Mouse (Mus musculus): ENCODE measurements around the gene Celf2.

DNA sequence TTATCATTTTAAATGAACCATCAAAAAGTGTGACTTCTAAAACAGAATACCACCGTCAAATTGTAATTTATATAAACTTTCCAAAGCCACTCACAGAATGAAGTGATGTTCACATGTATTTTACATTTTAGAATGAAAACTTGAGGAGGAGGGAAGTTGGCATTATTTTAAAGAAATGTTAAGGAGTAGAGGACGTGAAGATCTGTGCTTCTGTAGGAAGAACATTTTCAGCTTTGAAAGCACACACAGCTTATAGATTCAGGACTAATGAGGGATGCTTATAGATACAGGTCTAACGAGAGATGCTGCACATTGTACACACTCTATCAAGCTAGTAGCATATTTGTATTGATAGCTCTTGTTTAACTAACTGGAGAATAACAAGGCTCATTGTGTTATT lies 254.0 kb downstream of the Celf2 start:
- TF ChIP-seq CTCF (IDR thresholded peaks at IDR 0.05; ENCODE audit: borderline replicate concordance, insufficient read depth, low read depth, low read length), result no peak
- TF ChIP-seq POLR2A (IDR thresholded peaks at IDR 0.05; ENCODE audit: borderline replicate concordance, insufficient read depth, low read length), result no peak

Measured in cerebellum, adult 2 months (tissue).